Mouse (Mus musculus) hindbrain, postnatal 0 days (tissue): Measurements from ENCODE around the gene Adgb. TPM values are rescaled to one million over a fixed set of nuclear protein-coding genes. Genes with fewer than 3 reads are reported as not detected.

Source experiments
- ATAC-seq: fragments of 200-750 bp; cut with Nextera tagmentation; 2 replicates; pipeline ENCODE4 v1.8.0; 2017; ENCODE audit warnings: mild to moderate bottlenecking, moderate TSS enrichment, moderate library complexity
- DNase-seq: peaks from one replicate; pipeline ENCODE4 v3.0.0-alpha.2; 2015; ENCODE audit warnings: low spot score
- H3K27ac ChIP-seq: fragments of 300-500 bp; sonication (generic); 2 replicates; pipeline ENCODE4 v1.5.1; 2014; ENCODE audit warnings: mild to moderate bottlenecking
- H3K27me3 ChIP-seq: fragments of 300-500 bp; sonication (generic); 2 replicates; pipeline ENCODE4 v1.6.1; 2014; ENCODE audit warnings: low read length, mixed read lengths; ENCODE audit not compliant: insufficient read depth
- H3K36me3 ChIP-seq: fragments of 300-500 bp; sonication (generic); 2 replicates; pipeline ENCODE4 v1.6.1; 2014; ENCODE audit warnings: low read length, mixed read lengths; ENCODE audit not compliant: insufficient read depth
- H3K4me1 ChIP-seq: fragments of 300-500 bp; sonication (generic); 2 replicates; pipeline ENCODE4 v1.6.1; 2014; ENCODE audit warnings: antibody characterized with exemption, low read length, mixed read lengths; ENCODE audit not compliant: insufficient read depth
- H3K4me2 ChIP-seq: fragments of 300-500 bp; sonication (generic); 2 replicates; pipeline ENCODE4 v1.6.1; 2014; ENCODE audit warnings: low read depth, mild to moderate bottlenecking, low read length, moderate library complexity, mixed read lengths
- H3K4me3 ChIP-seq: fragments of 300-500 bp; sonication (generic); 2 replicates; pipeline ENCODE4 v1.5.1; 2014; ENCODE audit warnings: low read length
- H3K9ac ChIP-seq: fragments of 300-500 bp; sonication (generic); replicated peaks from 2 replicates; pipeline ENCODE4 v1.6.1; 2014; ENCODE audit warnings: mild to moderate bottlenecking, low read length, moderate library complexity, mixed read lengths
- H3K9me3 ChIP-seq: fragments of 300-500 bp; sonication (generic); 2 replicates; pipeline ENCODE4 v1.6.1; 2016; ENCODE audit warnings: low read length, mixed read lengths
- CTCF ChIP-seq: IDR thresholded peaks from 2 replicates; pipeline ENCODE4 v1.5.1; 2016; ENCODE audit warnings: antibody characterized with exemption, control low read depth, low read depth
- WGBS: fragments of 180-500 bp; shearing (Covaris S2); extraction: QIAGEN DNeasy Blood & Tissue Kit; methylation state at CpG from one replicate; pipeline ENCODE4 v1.1.7; 2014; 5-methylcytosine and 5-hydroxymethylcytosine counted together
- polyA plus RNA-seq: library from polyadenylated mRNA; unstranded; fragments of >200 nt; fragmentation: Nextera tagmentation; extraction: Ambion mirVana; gene quantifications from 2 replicates; pipeline ENCODE4 v1.2.1, GENCODE M21; 2015
- total RNA-seq: library from RNA; depleted of rRNA; stranded (reverse); fragments of >200 nt; gene quantifications from 2 replicates; pipeline ENCODE4 v1.2.3, GENCODE M21; 2014; rRNA removed

Gene Adgb
- total and polyA plus RNA-seq, 2 experiments from 2014 or later = 0.29 to 0.63 TPM

DNA sequence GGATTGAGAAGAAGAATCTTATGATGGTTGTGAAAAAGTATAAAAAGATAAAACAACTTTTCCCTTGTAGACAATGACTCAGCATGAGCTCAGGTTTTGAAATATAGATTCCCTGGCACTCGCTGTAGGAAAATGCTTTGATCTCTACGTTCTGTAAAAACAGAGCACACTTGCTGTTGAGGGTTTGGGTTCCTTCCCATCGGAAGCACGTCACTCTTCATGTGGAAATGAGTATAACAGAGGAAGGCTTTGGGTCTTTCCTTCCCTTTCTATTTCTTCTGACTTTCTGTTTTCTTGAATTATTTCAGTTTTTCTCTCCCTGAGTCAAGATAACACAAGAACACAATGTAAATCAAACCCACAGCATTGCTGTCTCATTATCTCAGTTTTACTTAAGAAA, 170.4 kb downstream of the Adgb start:
- H3K4me3 ChIP-seq = no peak overlapping the region
- no peak for ATAC-seq
- 17% methylated on average over 4 of the region's 4 CpGs for WGBS

DNA sequence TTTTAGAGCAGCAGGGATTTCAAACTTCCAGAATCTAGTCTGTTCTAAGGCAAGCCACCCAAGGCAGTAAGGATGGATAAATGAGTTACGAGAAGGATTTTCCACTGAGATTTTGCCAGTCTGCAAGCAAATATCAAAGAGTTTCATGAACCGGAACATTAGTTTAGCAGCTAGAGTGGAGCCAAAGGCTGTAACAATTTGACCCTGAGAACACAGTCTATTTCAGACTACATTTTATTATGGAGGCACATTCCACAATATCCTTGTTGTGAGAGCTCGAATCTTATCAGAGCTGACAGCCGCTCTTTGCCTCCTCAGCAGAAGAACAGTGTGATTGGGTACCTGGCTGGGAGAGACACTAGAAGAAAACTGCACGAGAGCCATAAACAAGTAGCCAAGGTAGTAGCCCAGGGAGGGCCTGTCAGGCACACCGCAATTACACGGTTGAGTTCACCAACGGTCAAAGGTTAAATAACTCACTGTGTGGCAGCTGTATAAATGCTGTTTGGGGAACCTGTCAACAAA, 171.1 kb downstream of the Adgb start:
- no peaks in the 10 kb centered on the region for H3K27me3 ChIP-seq

More for the DNA sequence above, 170.4 kb downstream of the Adgb start:
- no peak for TF ChIP-seq CTCF
- no peaks in the 10 kb centered on the region for H3K4me1 ChIP-seq
- no peak overlapping the region for H3K4me2 ChIP-seq
- H3K27me3 ChIP-seq = no peaks in the 10 kb centered on the region
- no peaks in the 10 kb centered on the region for H3K36me3 ChIP-seq
- no peak for DNase-seq
- no peak overlapping the region for H3K9ac ChIP-seq
- no peak overlapping the region for H3K27ac ChIP-seq
- no peaks in the 10 kb centered on the region for H3K9me3 ChIP-seq

DNA sequence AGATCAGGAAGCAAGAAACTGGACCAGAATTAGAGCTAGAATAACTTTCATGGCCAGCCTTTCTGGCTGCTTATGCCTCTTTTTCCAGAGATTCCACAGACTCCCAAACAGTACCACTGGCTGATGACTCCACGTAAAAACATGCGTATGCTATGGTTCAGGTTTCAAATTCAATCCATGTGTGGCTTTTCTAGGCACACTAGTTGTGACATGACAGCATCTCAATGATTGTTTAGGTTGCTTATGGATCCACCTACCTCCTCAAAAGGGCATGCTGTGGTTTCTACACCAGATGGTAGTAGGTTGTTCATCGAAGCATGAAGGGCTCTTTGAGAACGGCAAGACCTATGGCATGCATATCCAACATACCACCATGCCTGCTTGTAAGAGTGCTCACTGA, 172.1 kb downstream of the Adgb start:
- ATAC-seq = no peak
- no peak overlapping the region for H3K4me3 ChIP-seq

More for the DNA sequence above, 171.1 kb downstream of the Adgb start:
- Histone ChIP-seq H3K9ac (no peak overlapping the region), H3K9me3 (no peaks in the 10 kb centered on the region), H3K4me3 (no peak overlapping the region), H3K4me1 (no peaks in the 10 kb centered on the region), H3K27ac (no peak overlapping the region), H3K4me2 (no peak overlapping the region), H3K36me3 (no peaks in the 10 kb centered on the region)
- DNase-seq (no peak), ATAC-seq (no peak)
- WGBS = 17% methylated on average over 8 of the region's 8 CpGs
- TF ChIP-seq CTCF = no peak

DNA sequence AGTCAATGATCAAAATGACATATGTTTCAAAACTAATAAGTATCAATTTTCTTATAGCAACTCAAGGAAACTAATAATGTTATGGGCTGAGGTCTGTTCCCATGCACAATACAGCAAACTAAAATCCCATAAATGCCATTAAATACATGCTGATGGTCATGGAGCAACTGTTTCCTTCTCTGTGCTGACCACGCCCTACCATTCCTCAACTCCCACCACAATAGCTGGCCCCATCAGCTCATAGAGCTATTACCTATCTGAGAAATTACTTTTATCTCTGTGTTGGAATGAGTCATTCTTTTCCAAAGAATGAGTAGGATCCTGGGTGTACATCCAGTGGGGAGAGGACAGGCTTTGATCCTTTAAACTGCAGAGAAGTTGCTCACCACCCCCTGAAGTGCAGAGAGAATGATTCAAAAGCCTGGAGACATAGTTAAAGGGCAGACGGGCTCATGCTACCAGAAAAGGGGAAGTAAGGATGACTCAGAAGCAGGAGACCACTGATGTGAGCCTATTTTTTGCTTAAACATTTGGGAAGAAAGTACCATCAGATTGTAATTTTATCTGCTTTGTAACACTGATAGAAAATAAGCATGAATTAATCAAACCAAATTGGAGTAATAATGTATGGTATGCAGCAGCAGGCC, 184.8 kb downstream of the Adgb start:
- no peak for TF ChIP-seq CTCF
- DNase-seq (no peak), ATAC-seq (no peak)
- Histone ChIP-seq H3K9me3 (no peaks in the 10 kb centered on the region), H3K27me3 (no peaks in the 10 kb centered on the region), H3K4me1 (no peaks in the 10 kb centered on the region), H3K36me3 (no peaks in the 10 kb centered on the region), H3K4me3 (no peak overlapping the region), H3K9ac (no peak overlapping the region), H3K27ac (no peak overlapping the region), H3K4me2 (no peak overlapping the region)
- WGBS = 67% methylated on average over 2 of the region's 2 CpGs

More for the DNA sequence above, 172.1 kb downstream of the Adgb start:
- Histone ChIP-seq H3K9me3 (no peaks in the 10 kb centered on the region), H3K9ac (no peak overlapping the region), H3K27me3 (no peaks in the 10 kb centered on the region), H3K4me1 (no peaks in the 10 kb centered on the region), H3K36me3 (no peaks in the 10 kb centered on the region), H3K4me2 (no peak overlapping the region), H3K27ac (no peak overlapping the region)
- 80% methylated on average over 4 of the region's 4 CpGs for WGBS
- no peak for TF ChIP-seq CTCF
- DNase-seq = no peak

Other genes with a start within 250 kb of the Adgb start
- 2.2 and 3.3 TPM in 2 replicates for gene Rab32, start 85.9 kb upstream of the Adgb start, total RNA-seq
- gene Rab32, start 85.9 kb upstream of the Adgb start, polyA plus RNA-seq = 5.1 and 5.3 TPM in 2 replicates
- not detected in 2 replicates for gene Gm10944, start 209.0 kb upstream of the Adgb start, total RNA-seq
- not detected in 2 replicates for gene Gm10944, start 209.0 kb upstream of the Adgb start, polyA plus RNA-seq